Mouse (Mus musculus) heart, embryonic 14.5 days (tissue): ENCODE measurements around the gene Sumf1. TPM values are rescaled to one million over a fixed set of nuclear protein-coding genes. Genes with fewer than 3 reads are reported as not detected.

Source experiments
- ATAC-seq: fragments of 200-750 bp; cut with Nextera tagmentation; 2 replicates; pipeline ENCODE4 v1.8.0; 2017; ENCODE audit warnings: low read depth, moderate TSS enrichment; ENCODE audit not compliant: insufficient number of reproducible peaks, insufficient read depth, low FRiP score
- H3K27ac ChIP-seq, 2 experiments: fragments of 200-500 bp in 1 of 2; fragments of 300-500 bp in 1 of 2; sonication (generic) in 1 of 2; replicated peaks in 1 of 2; 2 replicates each; pipeline ENCODE4 v1.5.1; 2012 to 2014; ENCODE audit warnings: low read depth in 2 of 2, low read length in 2 of 2, control low read depth in 1 of 2, mild to moderate bottlenecking in 1 of 2, mixed read lengths in 1 of 2; ENCODE audit not compliant: control insufficient read depth in 1 of 2, insufficient read depth in 1 of 2
- H3K27me3 ChIP-seq: fragments of 300-500 bp; sonication (generic); 2 replicates; pipeline ENCODE4 v1.6.1; 2014; ENCODE audit warnings: mild to moderate bottlenecking, low read length, control low read depth; ENCODE audit not compliant: control insufficient read depth, insufficient read depth
- H3K36me3 ChIP-seq: fragments of 300-500 bp; sonication (generic); 2 replicates; pipeline ENCODE4 v1.6.1; 2014; ENCODE audit warnings: mild to moderate bottlenecking, control low read depth, low read length, mixed read lengths; ENCODE audit not compliant: control insufficient read depth, insufficient read depth
- H3K4me1 ChIP-seq, 2 experiments: fragments of 200-500 bp in 1 of 2; fragments of 300-500 bp in 1 of 2; sonication (generic) in 1 of 2; 2 replicates each; pipeline ENCODE4 v1.6.1; 2012 to 2014; ENCODE audit warnings: low read length in 2 of 2, control low read depth in 1 of 2, mixed read lengths in 1 of 2; ENCODE audit not compliant: control insufficient read depth in 2 of 2, insufficient read depth in 2 of 2
- H3K4me2 ChIP-seq: fragments of 300-500 bp; sonication (generic); 2 replicates; pipeline ENCODE4 v1.6.1; 2014; ENCODE audit warnings: mild to moderate bottlenecking, low read length
- H3K4me3 ChIP-seq, 2 experiments: fragments of 200-500 bp in 1 of 2; fragments of 300-500 bp in 1 of 2; sonication (generic) in 1 of 2; 2 replicates each; pipeline ENCODE4 v1.5.1; 2012 to 2014; ENCODE audit warnings: low read length in 2 of 2, mild to moderate bottlenecking in 2 of 2, control low read depth in 1 of 2, low read depth in 1 of 2, moderate library complexity in 1 of 2; ENCODE audit not compliant: control insufficient read depth in 1 of 2, insufficient read depth in 1 of 2
- H3K9ac ChIP-seq: fragments of 300-500 bp; sonication (generic); 2 replicates; pipeline ENCODE4 v1.6.1; 2014; ENCODE audit warnings: mild to moderate bottlenecking, low read length
- H3K9me3 ChIP-seq: fragments of 300-500 bp; sonication (generic); 2 replicates; pipeline ENCODE4 v1.6.1; 2016; ENCODE audit warnings: low read length, control low read depth; ENCODE audit not compliant: control insufficient read depth
- WGBS: fragments of 180-500 bp; shearing (Covaris S2); extraction: QIAGEN DNeasy Blood & Tissue Kit; methylation state at CpG from one replicate; pipeline ENCODE4 v1.1.7; 2014; 5-methylcytosine and 5-hydroxymethylcytosine counted together
- polyA plus RNA-seq: library from polyadenylated mRNA; unstranded; fragments of >200 nt; fragmentation: Nextera tagmentation; extraction: Ambion mirVana; gene quantifications from 2 replicates; pipeline ENCODE4 v1.2.1, GENCODE M21; 2014

The Sumf1 gene
- polyA plus RNA-seq, 1 experiment from 2014 or later = 23.8 TPM

- H3K27ac ChIP-seq = no peak overlapping the region
- H3K4me2 ChIP-seq = no peak overlapping the region
- no peaks in the 10 kb centered on the region for H3K27me3 ChIP-seq
- H3K9ac ChIP-seq = no peak overlapping the region
- H3K4me3 ChIP-seq = no peak overlapping the region
- 76% methylated on average over 4 of the region's 4 CpGs for WGBS
- no peaks in the 10 kb centered on the region for H3K9me3 ChIP-seq
- no peak for ATAC-seq
- H3K4me1 ChIP-seq = peaks cover 0 to 3% of the 10 kb centered on the region in 2 experiments; a peak in 3 of 4 replicates
- H3K36me3 ChIP-seq = no peaks in the 10 kb centered on the region
These were observed 20.8 kb upstream of the Sumf1 start for GRCm38 (mm10) chr6:108206145-108206544.

GRCm38 (mm10) chr6:108204322-108204721 lies 18.9 kb upstream of the Sumf1 start:
- 85% methylated on average over 2 of the region's 2 CpGs for WGBS
- ATAC-seq = no peak
- Histone ChIP-seq H3K4me3 (no peak overlapping the region), H3K27me3 (no peaks in the 10 kb centered on the region), H3K36me3 (no peaks in the 10 kb centered on the region), H3K9ac (no peak overlapping the region), H3K9me3 (no peaks in the 10 kb centered on the region), H3K4me2 (no peak overlapping the region), H3K4me1 (no peaks in the 10 kb centered on the region), H3K27ac (no peak overlapping the region)

GRCm38 (mm10) chr6:108198286-108198685 lies 12.9 kb upstream of the Sumf1 start:
- H3K27ac ChIP-seq = no peak overlapping the region
- no peak overlapping the region for H3K4me2 ChIP-seq
- H3K9ac ChIP-seq = no peak overlapping the region
- ATAC-seq = no peak
- no peak overlapping the region for H3K4me3 ChIP-seq
- H3K36me3 ChIP-seq = no peaks in the 10 kb centered on the region
- H3K27me3 ChIP-seq = no peaks in the 10 kb centered on the region
- WGBS = 85% methylated on average over 7 of the region's 7 CpGs
- H3K9me3 ChIP-seq = no peaks in the 10 kb centered on the region
- H3K4me1 ChIP-seq = no peaks in the 10 kb centered on the region

- no peak overlapping the region for H3K9ac ChIP-seq
- no peak overlapping the region for H3K4me2 ChIP-seq
- H3K4me3 ChIP-seq = no peak overlapping the region
- H3K27ac ChIP-seq = no peak overlapping the region
- H3K36me3 ChIP-seq = no peaks in the 10 kb centered on the region
- no peak for ATAC-seq
- no peaks in the 10 kb centered on the region for H3K4me1 ChIP-seq
- H3K27me3 ChIP-seq = no peaks in the 10 kb centered on the region
- no peaks in the 10 kb centered on the region for H3K9me3 ChIP-seq
- WGBS = 48% methylated on average over 4 of the region's 4 CpGs
These were observed 11.7 kb upstream of the Sumf1 start for GRCm38 (mm10) chr6:108197117-108197516.

GRCm38 (mm10) chr6:108196665-108197064 lies 11.3 kb upstream of the Sumf1 start:
- Histone ChIP-seq H3K4me2 (no peak overlapping the region), H3K4me3 (no peak overlapping the region), H3K27me3 (no peaks in the 10 kb centered on the region), H3K27ac (no peak overlapping the region), H3K4me1 (no peaks in the 10 kb centered on the region), H3K36me3 (no peaks in the 10 kb centered on the region), H3K9ac (no peak overlapping the region), H3K9me3 (no peaks in the 10 kb centered on the region)
- 70% methylated on average over 7 of the region's 7 CpGs for WGBS
- ATAC-seq = no peak

GRCm38 (mm10) chr6:108192632-108193031 lies 7.2 kb upstream of the Sumf1 start:
- no peak for ATAC-seq
- H3K9ac ChIP-seq = no peak overlapping the region
- no peaks in the 10 kb centered on the region for H3K36me3 ChIP-seq
- H3K4me2 ChIP-seq = no peak overlapping the region
- H3K9me3 ChIP-seq = no peaks in the 10 kb centered on the region
- H3K4me1 ChIP-seq = no peaks in the 10 kb centered on the region
- H3K27ac ChIP-seq = no peak overlapping the region
- no peaks in the 10 kb centered on the region for H3K27me3 ChIP-seq
- H3K4me3 ChIP-seq = no peak overlapping the region
- 67% methylated on average over 4 of the region's 4 CpGs for WGBS

GRCm38 (mm10) chr6:108190690-108191089 lies 5.3 kb upstream of the Sumf1 start:
- no peaks in the 10 kb centered on the region for H3K27me3 ChIP-seq
- no peak overlapping the region for H3K27ac ChIP-seq
- no peak overlapping the region for H3K4me2 ChIP-seq
- H3K36me3 ChIP-seq = no peaks in the 10 kb centered on the region
- H3K9me3 ChIP-seq = no peaks in the 10 kb centered on the region
- H3K9ac ChIP-seq = no peak overlapping the region
- H3K4me1 ChIP-seq = no peaks in the 10 kb centered on the region
- no peak for ATAC-seq
- WGBS = 97% methylated on average over 1 of the region's 1 CpGs
- H3K4me3 ChIP-seq = no peak overlapping the region

GRCm38 (mm10) chr6:108185685-108186009 lies 265 bp upstream of the Sumf1 start:
- peak overlapping the region; percentile 85 to 86; a peak in 3 of 4 replicates for H3K4me3 ChIP-seq
- H3K4me2 ChIP-seq = peak overlapping the region; percentile 95
- ATAC-seq = no peak
- H3K9ac ChIP-seq = peak overlapping the region; percentile 86
- no peaks in the 10 kb centered on the region for H3K27me3 ChIP-seq
- no peak overlapping the region for H3K27ac ChIP-seq
- no peaks in the 10 kb centered on the region for H3K9me3 ChIP-seq
- H3K4me1 ChIP-seq = peaks cover 0 to 6% of the 10 kb centered on the region in 2 experiments; a peak in 2 of 4 replicates
- H3K36me3 ChIP-seq = no peaks in the 10 kb centered on the region
- 12% methylated on average over 4 of the region's 4 CpGs for WGBS
